Mouse (Mus musculus): ENCODE measurements around the gene Irf2bp1. TPM values are rescaled to one million over a fixed set of nuclear protein-coding genes. Genes with fewer than 3 reads are reported as not detected.

Irf2bp1 gene
- total RNA-seq, 2 experiments from 2014 or later: 47.7 to 49.2 TPM

GRCm38 (mm10) chr7:19001066-19001806, 2.6 kb upstream of the Irf2bp1 start:
- no peak for TF ChIP-seq CTCF (IDR thresholded peaks at IDR 0.05)
- no peak for DNase-seq (ENCODE audit: extremely low spot score in 1 of 2, low spot score in 2 of 2)
- Histone ChIP-seq H3K27ac (peak overlapping the region; percentile 5), H3K4me3 (no peak overlapping the region)
- intact Hi-C loops (cut with DNase I): loop anchor here (10.0 kb wide), 1 partner anchor 714 kb away; the partner anchor contains the start of gene Tomm40

- intact Hi-C loops (cut with DNase I): loop anchor here (1.0 to 10.0 kb wide), 2 partner anchors 10 to 713 kb away; partner anchors contain the start of genes Mypop and Tomm40
- Histone ChIP-seq H3K27ac (peak overlapping the region; percentile 94), H3K4me3 (no peak overlapping the region)
- no peak for DNase-seq (ENCODE audit: extremely low spot score in 1 of 2, low spot score in 2 of 2)
- no peak for TF ChIP-seq CTCF (IDR thresholded peaks at IDR 0.05)
These were observed 2.1 kb upstream of the Irf2bp1 start for GRCm38 (mm10) chr7:19001807-19002085.

GRCm38 (mm10) chr7:19002115-19002514, 1.7 kb upstream of the Irf2bp1 start:
- H3K27ac ChIP-seq: peak overlapping the region; percentile 94
- intact Hi-C loops (cut with DNase I): loop anchor here (1.0 to 10.0 kb wide), 2 partner anchors 11 to 713 kb away; partner anchors contain the start of genes Mypop and Tomm40
- no peak overlapping the region for H3K4me3 ChIP-seq
- peak in 1 of 2 experiments; percentile 9 for DNase-seq (ENCODE audit: extremely low spot score in 1 of 2, low spot score in 2 of 2)
- no peak for TF ChIP-seq CTCF (IDR thresholded peaks at IDR 0.05)

- peak; percentile 71 to 76 for DNase-seq (ENCODE audit: extremely low spot score in 1 of 2, low spot score in 2 of 2)
- Histone ChIP-seq H3K4me3 (peak overlapping the region; percentile 46), H3K27ac (peak overlapping the region; percentile 94)
- intact Hi-C loops (cut with DNase I): loop anchor here (1.0 to 10.0 kb wide), 2 partner anchors 12 to 712 kb away; partner anchors contain the start of genes Mypop and Tomm40
- no peak for TF ChIP-seq CTCF (IDR thresholded peaks at IDR 0.05)
These were observed 871 bp upstream of the Irf2bp1 start for GRCm38 (mm10) chr7:19002848-19003498.

GRCm38 (mm10) chr7:19004631-19005079, 811 bp downstream of the Irf2bp1 start:
- no peak for TF ChIP-seq CTCF (IDR thresholded peaks at IDR 0.05)
- intact Hi-C loops (cut with DNase I): loop anchor here (10.0 kb wide), 1 partner anchor 710 kb away; the partner anchor contains the start of gene Tomm40

GRCm38 (mm10) chr7:19005417-19006121, 1.7 kb downstream of the Irf2bp1 start:
- no peak for DNase-seq (ENCODE audit: extremely low spot score in 1 of 2, low spot score in 2 of 2)
- TF ChIP-seq CTCF (IDR thresholded peaks at IDR 0.05): no peak
- intact Hi-C loops (cut with DNase I): loop anchor here (2.0 to 10.0 kb wide), 2 partner anchors 17 to 709 kb away; partner anchors contain the start of genes Foxa3 and Tomm40
- Histone ChIP-seq H3K4me3 (no peak overlapping the region), H3K27ac (no peak overlapping the region)

More at GRCm38 (mm10) chr7:19004631-19005079, 811 bp downstream of the Irf2bp1 start:
- peak overlapping the region; percentile 93 for H3K27ac ChIP-seq
- no peak for DNase-seq (ENCODE audit: extremely low spot score in 1 of 2, low spot score in 2 of 2)
- H3K4me3 ChIP-seq: peak overlapping the region; percentile 88

- intact Hi-C loops (cut with DNase I): loop anchor here (2.0 to 10.0 kb wide), 2 partner anchors 16 to 708 kb away; partner anchors contain the start of genes Foxa3 and Tomm40
- H3K27ac ChIP-seq: no peak overlapping the region
- peak; percentile 99 for TF ChIP-seq CTCF (IDR thresholded peaks at IDR 0.05)
- no peak overlapping the region for H3K4me3 ChIP-seq
- DNase-seq (ENCODE audit: extremely low spot score in 1 of 2, low spot score in 2 of 2): peak; percentile 81 to 84
These were observed 2.6 kb downstream of the Irf2bp1 start for GRCm38 (mm10) chr7:19006476-19006875.

- Histone ChIP-seq H3K4me3 (no peak overlapping the region), H3K27ac (no peak overlapping the region)
- no peak for DNase-seq (ENCODE audit: extremely low spot score in 1 of 2, low spot score in 2 of 2)
- no peak for TF ChIP-seq CTCF (IDR thresholded peaks at IDR 0.05)
- intact Hi-C loops (cut with DNase I): loop anchor here (2.0 to 10.0 kb wide), 2 partner anchors 15 to 707 kb away; partner anchors contain the start of genes Foxa3 and Tomm40
These were observed 3.5 kb downstream of the Irf2bp1 start for GRCm38 (mm10) chr7:19007026-19007977.

- Histone ChIP-seq H3K4me3 (no peak overlapping the region), H3K27ac (no peak overlapping the region)
- intact Hi-C loops (cut with DNase I): no loop called here
- TF ChIP-seq CTCF (IDR thresholded peaks at IDR 0.05): no peak
- no peak for DNase-seq (ENCODE audit: extremely low spot score in 1 of 2, low spot score in 2 of 2)
These were observed 6.7 kb downstream of the Irf2bp1 start for GRCm38 (mm10) chr7:19010581-19010980.

GRCm38 (mm10) chr7:19012025-19012621, 8.3 kb downstream of the Irf2bp1 start:
- peak overlapping the region; percentile 26 for H3K4me3 ChIP-seq
- intact Hi-C loops (cut with DNase I): no loop called here
- no peak for DNase-seq (ENCODE audit: extremely low spot score in 1 of 2, low spot score in 2 of 2)
- TF ChIP-seq CTCF (IDR thresholded peaks at IDR 0.05): no peak
- H3K27ac ChIP-seq: no peak overlapping the region
